Mouse (Mus musculus) midbrain, embryonic 10.5 days (tissue): Measurements from ENCODE around the gene Myo15b. TPM values are rescaled to one million over a fixed set of nuclear protein-coding genes. Genes with fewer than 3 reads are reported as not detected.

Experiments used
- DNase-seq: peaks from one replicate; pipeline ENCODE4 v3.0.0-alpha.2; 2017; ENCODE audit warnings: low spot score
- H3K27ac ChIP-seq: fragments of 300-500 bp; sonication (generic); replicated peaks from 2 replicates; pipeline ENCODE4 v1.5.1; 2016; ENCODE audit warnings: mild to moderate bottlenecking
- H3K27me3 ChIP-seq: fragments of 300-500 bp; sonication (generic); 2 replicates; pipeline ENCODE4 v1.6.1; 2016; ENCODE audit warnings: low read depth, mild to moderate bottlenecking; ENCODE audit not compliant: poor library complexity, severe bottlenecking
- H3K36me3 ChIP-seq: fragments of 300-500 bp; sonication (generic); 2 replicates; pipeline ENCODE4 v1.6.1; 2016; ENCODE audit warnings: mild to moderate bottlenecking, moderate library complexity
- H3K4me1 ChIP-seq: fragments of 300-500 bp; sonication (generic); 2 replicates; pipeline ENCODE4 v1.6.1; 2016
- H3K4me3 ChIP-seq: fragments of 300-500 bp; sonication (generic); 2 replicates; pipeline ENCODE4 v1.5.1; 2016; ENCODE audit warnings: mild to moderate bottlenecking, moderate library complexity
- H3K9me3 ChIP-seq: fragments of 300-500 bp; sonication (generic); replicated peaks from 2 replicates; pipeline ENCODE4 v1.6.1; 2016; ENCODE audit warnings: mild to moderate bottlenecking
- WGBS: fragments of 180-500 bp; shearing (Covaris S2); methylation state at CpG from one replicate; pipeline ENCODE4 v1.1.7; 2016; 5-methylcytosine and 5-hydroxymethylcytosine counted together
- polyA plus RNA-seq: library from polyadenylated mRNA; unstranded; fragments of >200 nt; fragmentation: Nextera tagmentation; extraction: Ambion mirVana; gene quantifications from 2 replicates; pipeline ENCODE4 v1.2.1, GENCODE M21; 2016

Gene Myo15b
- polyA plus RNA-seq, 1 experiment from 2014 or later: 0.12 TPM

- Histone ChIP-seq H3K27ac (no peak overlapping the region), H3K4me3 (no peak overlapping the region), H3K27me3 (peaks cover 39% of the 10 kb centered on the region), H3K9me3 (no peaks in the 10 kb centered on the region), H3K36me3 (peaks cover 66% of the 10 kb centered on the region), H3K4me1 (peaks cover 29% of the 10 kb centered on the region)
- WGBS: 91% methylated on average over 16 of the region's 16 CpGs
- no peak for DNase-seq
Observed at GRCm38 (mm10) chr11:115819915-115820623, 38.1 kb upstream of the Myo15b start.

GRCm38 (mm10) chr11:115821001-115821400 is 37.2 kb upstream of the Myo15b start:
- H3K4me1 ChIP-seq: peaks cover 20% of the 10 kb centered on the region
- H3K9me3 ChIP-seq: no peaks in the 10 kb centered on the region
- no peak overlapping the region for H3K4me3 ChIP-seq
- WGBS: 89% methylated on average over 4 of the region's 4 CpGs
- H3K27me3 ChIP-seq: peaks cover 48% of the 10 kb centered on the region
- H3K27ac ChIP-seq: no peak overlapping the region
- no peak for DNase-seq
- H3K36me3 ChIP-seq: peaks cover 66% of the 10 kb centered on the region

- Histone ChIP-seq H3K9me3 (no peaks in the 10 kb centered on the region), H3K4me1 (peaks cover 23% of the 10 kb centered on the region), H3K4me3 (peak within 1 kb of the TSS; percentile 78), H3K27me3 (peaks cover 78% of the 10 kb centered on the region), H3K36me3 (peaks cover 39% of the 10 kb centered on the region), H3K27ac (peak within 1 kb of the TSS; percentile 71)
- DNase-seq: peak; percentile 86
- under 1% methylated on average over 87 of the region's 87 CpGs for WGBS
Observed at GRCm38 (mm10) chr11:115823774-115824740, 34.1 kb upstream of the Myo15b start, which contains the start of gene Llgl2. Llgl2 (plus strand) TSS chr11:115824049.

GRCm38 (mm10) chr11:115824813-115825212 is 33.4 kb upstream of the Myo15b start:
- Histone ChIP-seq H3K4me3 (peak overlapping the region; percentile 78), H3K27me3 (peaks cover 86% of the 10 kb centered on the region), H3K27ac (no peak overlapping the region), H3K4me1 (peaks cover 27% of the 10 kb centered on the region), H3K9me3 (no peaks in the 10 kb centered on the region), H3K36me3 (peaks cover 32% of the 10 kb centered on the region)
- WGBS: 17% methylated on average over 11 of the region's 11 CpGs
- DNase-seq: no peak

- no peak overlapping the region for H3K4me3 ChIP-seq
- 52% methylated on average over 5 of the region's 5 CpGs for WGBS
- peaks cover 100% of the 10 kb centered on the region for H3K27me3 ChIP-seq
- peaks cover 42% of the 10 kb centered on the region for H3K4me1 ChIP-seq
- DNase-seq: no peak
- H3K36me3 ChIP-seq: peaks cover 15% of the 10 kb centered on the region
- no peaks in the 10 kb centered on the region for H3K9me3 ChIP-seq
- H3K27ac ChIP-seq: no peak overlapping the region
Observed at GRCm38 (mm10) chr11:115826487-115826886, 31.7 kb upstream of the Myo15b start.

- Histone ChIP-seq H3K36me3 (peaks cover 4% of the 10 kb centered on the region), H3K27ac (no peak overlapping the region), H3K9me3 (no peaks in the 10 kb centered on the region), H3K27me3 (peaks cover 100% of the 10 kb centered on the region), H3K4me3 (no peak overlapping the region), H3K4me1 (peaks cover 53% of the 10 kb centered on the region)
- WGBS: 86% methylated on average over 6 of the region's 6 CpGs
- no peak for DNase-seq
Observed at GRCm38 (mm10) chr11:115827624-115828023, 30.6 kb upstream of the Myo15b start.

GRCm38 (mm10) chr11:115829036-115829435 is 29.2 kb upstream of the Myo15b start:
- Histone ChIP-seq H3K4me3 (no peak overlapping the region), H3K36me3 (no peaks in the 10 kb centered on the region), H3K27ac (no peak overlapping the region), H3K27me3 (peaks cover 99% of the 10 kb centered on the region), H3K9me3 (no peaks in the 10 kb centered on the region), H3K4me1 (peaks cover 58% of the 10 kb centered on the region)
- no peak for DNase-seq
- 74% methylated on average over 4 of the region's 4 CpGs for WGBS

GRCm38 (mm10) chr11:115830550-115831325 is 27.5 kb upstream of the Myo15b start:
- peaks cover 64% of the 10 kb centered on the region for H3K4me1 ChIP-seq
- peaks cover 97% of the 10 kb centered on the region for H3K27me3 ChIP-seq
- H3K4me3 ChIP-seq: no peak overlapping the region
- no peaks in the 10 kb centered on the region for H3K9me3 ChIP-seq
- no peaks in the 10 kb centered on the region for H3K36me3 ChIP-seq
- DNase-seq: no peak
- H3K27ac ChIP-seq: 0 out of 2 replicates have a peak overlapping the region, but pooled peaks have one; percentile 2
- WGBS: 18% methylated on average over 25 of the region's 25 CpGs

GRCm38 (mm10) chr11:115831518-115831917 is 26.7 kb upstream of the Myo15b start:
- no peaks in the 10 kb centered on the region for H3K36me3 ChIP-seq
- no peak overlapping the region for H3K4me3 ChIP-seq
- peaks cover 97% of the 10 kb centered on the region for H3K27me3 ChIP-seq
- no peak for DNase-seq
- 0 out of 2 replicates have a peak overlapping the region, but pooled peaks have one; percentile 2 for H3K27ac ChIP-seq
- peaks cover 72% of the 10 kb centered on the region for H3K4me1 ChIP-seq
- WGBS: 50% methylated on average over 3 of the region's 3 CpGs
- H3K9me3 ChIP-seq: no peaks in the 10 kb centered on the region

GRCm38 (mm10) chr11:115832064-115832463 is 26.1 kb upstream of the Myo15b start:
- Histone ChIP-seq H3K4me3 (no peak overlapping the region), H3K4me1 (peaks cover 77% of the 10 kb centered on the region), H3K27ac (peak overlapping the region; percentile 66; the same call in 1 of the 2 replicates), H3K36me3 (no peaks in the 10 kb centered on the region), H3K9me3 (no peaks in the 10 kb centered on the region), H3K27me3 (peaks cover 97% of the 10 kb centered on the region)
- no peak for DNase-seq
- WGBS: 67% methylated on average over 6 of the region's 6 CpGs

GRCm38 (mm10) chr11:115832523-115832922 is 25.7 kb upstream of the Myo15b start:
- no peak for DNase-seq
- Histone ChIP-seq H3K36me3 (no peaks in the 10 kb centered on the region), H3K27ac (peak overlapping the region; percentile 66), H3K27me3 (peaks cover 95% of the 10 kb centered on the region), H3K4me1 (peaks cover 77% of the 10 kb centered on the region), H3K9me3 (no peaks in the 10 kb centered on the region), H3K4me3 (peak overlapping the region; percentile 12; the same call in 1 of the 2 replicates)
- WGBS: 6% methylated on average over 8 of the region's 8 CpGs

- DNase-seq: no peak
Observed at GRCm38 (mm10) chr11:115833021-115833513, 25.1 kb upstream of the Myo15b start.

More at GRCm38 (mm10) chr11:115833021-115833513, 25.1 kb upstream of the Myo15b start:
- H3K9me3 ChIP-seq: no peaks in the 10 kb centered on the region
- H3K4me3 ChIP-seq: peak overlapping the region; percentile 12
- H3K27me3 ChIP-seq: peaks cover 95% of the 10 kb centered on the region
- peaks cover 77% of the 10 kb centered on the region for H3K4me1 ChIP-seq
- H3K27ac ChIP-seq: peak overlapping the region; percentile 66
- WGBS: 22% methylated on average over 8 of the region's 8 CpGs
- H3K36me3 ChIP-seq: no peaks in the 10 kb centered on the region
